Mouse (Mus musculus) kidney, postnatal 0 days (tissue): Measurements from ENCODE around the gene Neurl2. TPM values are rescaled to one million over a fixed set of nuclear protein-coding genes. Genes with fewer than 3 reads are reported as not detected.
"Not testable (repeated sequence)": the region's sequence is repeated elsewhere in the genome, so short reads cannot be mapped to it uniquely, and the experiment has no call there.

Experiments
- ATAC-seq: fragments of 200-750 bp; cut with Nextera tagmentation; replicated peaks from 2 replicates; pipeline ENCODE4 v1.8.0; 2017; ENCODE audit warnings: low read depth, moderate number of reproducible peaks, moderate TSS enrichment, moderate library complexity; ENCODE audit not compliant: low FRiP score
- DNase-seq: peaks from one replicate; pipeline ENCODE4 v3.0.0-alpha.2; 2016; ENCODE audit warnings: low spot score
- H3K27ac ChIP-seq: fragments of 300-500 bp; sonication (generic); 2 replicates; pipeline ENCODE4 v1.5.1; 2014; ENCODE audit warnings: mild to moderate bottlenecking
- H3K27me3 ChIP-seq: fragments of 300-500 bp; sonication (generic); 2 replicates; pipeline ENCODE4 v1.6.1; 2014; ENCODE audit warnings: low read length, mixed read lengths; ENCODE audit not compliant: insufficient read depth
- H3K36me3 ChIP-seq: fragments of 300-500 bp; sonication (generic); 2 replicates; pipeline ENCODE4 v1.6.1; 2014; ENCODE audit warnings: low read length, mixed read lengths; ENCODE audit not compliant: insufficient read depth
- H3K4me1 ChIP-seq: fragments of 300-500 bp; sonication (generic); replicated peaks from 2 replicates; pipeline ENCODE4 v1.6.1; 2014; ENCODE audit warnings: antibody characterized with exemption, low read length, mixed read lengths; ENCODE audit not compliant: insufficient read depth
- H3K4me2 ChIP-seq: fragments of 300-500 bp; sonication (generic); 2 replicates; pipeline ENCODE4 v1.6.1; 2014; ENCODE audit warnings: mild to moderate bottlenecking, low read length, moderate library complexity, mixed read lengths
- H3K4me3 ChIP-seq: fragments of 300-500 bp; sonication (generic); replicated peaks from 2 replicates; pipeline ENCODE4 v1.5.1; 2014; ENCODE audit warnings: low read depth, low read length
- H3K9ac ChIP-seq: fragments of 300-500 bp; sonication (generic); 2 replicates; pipeline ENCODE4 v1.6.1; 2014; ENCODE audit warnings: low read depth, low read length
- H3K9me3 ChIP-seq: fragments of 300-500 bp; sonication (generic); replicated peaks from 2 replicates; pipeline ENCODE4 v1.6.1; 2016; ENCODE audit warnings: low read length, inconsistent platforms, mixed read lengths
- CTCF ChIP-seq: IDR thresholded peaks from 2 replicates; pipeline ENCODE4 v1.5.1; 2016; ENCODE audit warnings: antibody characterized with exemption, low read depth, mild to moderate bottlenecking, moderate library complexity
- WGBS: fragments of 180-500 bp; shearing (Covaris S2); extraction: QIAGEN DNeasy Blood & Tissue Kit; methylation state at CpG from one replicate; pipeline ENCODE4 v1.1.7; 2014; 5-methylcytosine and 5-hydroxymethylcytosine counted together
- polyA plus RNA-seq: library from polyadenylated mRNA; unstranded; fragments of >200 nt; fragmentation: Nextera tagmentation; extraction: Ambion mirVana; gene quantifications from 2 replicates; pipeline ENCODE4 v1.2.1, GENCODE M21; 2015

Neurl2 gene
- polyA plus RNA-seq, 1 experiment from 2014 or later: 9.4 TPM

DNA sequence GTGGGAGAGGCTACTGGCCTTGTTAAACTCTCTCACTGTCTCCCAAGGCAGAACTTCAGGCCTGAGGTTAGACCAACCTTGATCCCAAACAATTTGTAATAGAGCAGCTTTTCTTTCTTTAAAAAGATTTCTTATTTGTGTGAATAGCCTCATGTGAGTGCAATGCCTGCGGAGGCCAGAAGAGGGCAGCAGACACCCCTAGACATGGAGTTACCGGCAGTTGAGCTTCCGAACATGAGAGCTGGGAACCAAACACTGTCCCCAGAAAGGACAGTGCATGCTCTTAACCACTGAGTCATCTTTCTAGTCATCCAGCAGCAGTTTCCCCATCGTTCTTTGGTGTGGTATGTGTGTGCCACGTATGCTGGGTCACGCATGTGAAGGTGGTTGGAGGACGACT is 34.3 kb upstream of the Neurl2 start:
- WGBS: 93% methylated on average over 7 of the region's 7 CpGs
- TF ChIP-seq CTCF: peak; percentile 66
- DNase-seq (no peak), ATAC-seq (no peak)
- H3K9me3 ChIP-seq: no peaks in the 10 kb centered on the region
- peak overlapping the region; percentile 71 for H3K27ac ChIP-seq
- H3K36me3 ChIP-seq: no peaks in the 10 kb centered on the region
- H3K4me2 ChIP-seq: no peak overlapping the region
- H3K9ac ChIP-seq: no peak overlapping the region
- no peaks in the 10 kb centered on the region for H3K4me1 ChIP-seq
- H3K4me3 ChIP-seq: no peak overlapping the region
- no peaks in the 10 kb centered on the region for H3K27me3 ChIP-seq

GRCm38 (mm10) chr2:164866741-164867551 is 33.7 kb upstream of the Neurl2 start:
- H3K4me1 ChIP-seq: no peaks in the 10 kb centered on the region
- no peaks in the 10 kb centered on the region for H3K36me3 ChIP-seq
- H3K27ac ChIP-seq: peak overlapping the region; percentile 71
- no peak overlapping the region for H3K4me3 ChIP-seq
- H3K27me3 ChIP-seq: no peaks in the 10 kb centered on the region
- ATAC-seq: peak; percentile 46; the same call in 1 of the 2 replicates
- peak; percentile 72 for DNase-seq
- no peak overlapping the region for H3K9ac ChIP-seq
- 25% methylated on average over 16 of the region's 16 CpGs for WGBS
- H3K9me3 ChIP-seq: no peaks in the 10 kb centered on the region
- H3K4me2 ChIP-seq: no peak overlapping the region
- 0 out of 2 replicates have a peak, but pooled peaks have one; percentile 17 for TF ChIP-seq CTCF

GRCm38 (mm10) chr2:164864593-164864992 is 31.3 kb upstream of the Neurl2 start:
- H3K9me3 ChIP-seq: no peaks in the 10 kb centered on the region
- no peak overlapping the region for H3K4me2 ChIP-seq
- no peaks in the 10 kb centered on the region for H3K36me3 ChIP-seq
- DNase-seq (no peak), ATAC-seq (no peak)
- no peak overlapping the region for H3K27ac ChIP-seq
- no peak overlapping the region for H3K4me3 ChIP-seq
- TF ChIP-seq CTCF: no peak
- peaks cover 5% of the 10 kb centered on the region; the same call in 1 of the 2 replicates for H3K4me1 ChIP-seq
- WGBS: 67% methylated on average over 4 of the region's 4 CpGs
- no peak overlapping the region for H3K9ac ChIP-seq
- no peaks in the 10 kb centered on the region for H3K27me3 ChIP-seq

GRCm38 (mm10) chr2:164863411-164863810 is 30.2 kb upstream of the Neurl2 start:
- not testable (repeated sequence) for H3K9ac ChIP-seq, H3K4me1 ChIP-seq, H3K4me2 ChIP-seq, ATAC-seq, H3K36me3 ChIP-seq, H3K4me3 ChIP-seq, H3K27me3 ChIP-seq, H3K27ac ChIP-seq, H3K9me3 ChIP-seq, DNase-seq
- 86% methylated on average over 8 of the region's 9 CpGs for WGBS

- Histone ChIP-seq H3K36me3 (no peaks in the 10 kb centered on the region), H3K4me3 (no peak overlapping the region), H3K27ac (peak overlapping the region; percentile 79), H3K4me2 (no peak overlapping the region), H3K27me3 (no peaks in the 10 kb centered on the region), H3K9me3 (no peaks in the 10 kb centered on the region), H3K4me1 (peaks cover 13% of the 10 kb centered on the region; the same call in 1 of the 2 replicates), H3K9ac (no peak overlapping the region)
- DNase-seq: peak; percentile 91
- peak; percentile 68 for ATAC-seq
- TF ChIP-seq CTCF: no peak
- 17% methylated on average over 9 of the region's 9 CpGs for WGBS
Measured at GRCm38 (mm10) chr2:164862179-164862861, 29.1 kb upstream of the Neurl2 start.

- no peak overlapping the region for H3K27ac ChIP-seq
- H3K4me1 ChIP-seq: peaks cover 17% of the 10 kb centered on the region; the same call in 1 of the 2 replicates
- no peaks in the 10 kb centered on the region for H3K27me3 ChIP-seq
- H3K9me3 ChIP-seq: no peaks in the 10 kb centered on the region
- TF ChIP-seq CTCF: no peak
- no peak for DNase-seq
- no peak overlapping the region for H3K9ac ChIP-seq
- WGBS: 64% methylated on average over 4 of the region's 4 CpGs
- H3K36me3 ChIP-seq: no peaks in the 10 kb centered on the region
- H3K4me3 ChIP-seq: no peak overlapping the region
- H3K4me2 ChIP-seq: no peak overlapping the region
- ATAC-seq: no peak
Measured at GRCm38 (mm10) chr2:164861094-164861493, 27.8 kb upstream of the Neurl2 start.
